Mouse (Mus musculus) mouse embryonic stem cell (cell line): ENCODE measurements around the gene I0C0044D17Rik.
"Not testable (repeated sequence)": the region's sequence is repeated elsewhere in the genome, so short reads cannot be mapped to it uniquely, and the experiment has no call there.

ENCODE experiments used
- in situ Hi-C, 2 experiments: fragments of 300-500 bp; cut with MboI; formaldehyde crosslinking; loops; 1 replicate in 1 of 2; 3 replicates in 1 of 2; pipeline ENCODE4 v1.14.3; 2019 to 2020; ENCODE audit warnings: low sequenced_read_pairs in 2 of 2, low pct_unique_long_range_greater_than_20kb in 1 of 2, mixed read lengths in 1 of 2; ENCODE audit not compliant: unreplicated experiment in 1 of 2

The I0C0044D17Rik gene

GRCm38 (mm10) chr4:98823740-98824139 lies at the start of gene I0C0044D17Rik:
TSS of gene I0C0044D17Rik (minus strand) at chr4:98823840.
- in situ Hi-C loops, result not testable (repeated sequence)

GRCm38 (mm10) chr4:98865386-98866237 lies 42.0 kb upstream of the I0C0044D17Rik start:
- in situ Hi-C loops, result loop anchor here in 1 of 2 experiments (10.0 kb wide), 1 partner anchor 131 kb away; no protein-coding TSS in a partner anchor

- in situ Hi-C loops, result loop anchor here in 1 of 2 experiments (10.0 kb wide), 1 partner anchor 130 kb away; no protein-coding TSS in a partner anchor
Measured at GRCm38 (mm10) chr4:98864546-98864945, 40.9 kb upstream of the I0C0044D17Rik start.

GRCm38 (mm10) chr4:98864094-98864493 lies 40.5 kb upstream of the I0C0044D17Rik start:
- in situ Hi-C loops, result loop anchor here in 1 of 2 experiments (10.0 kb wide), 1 partner anchor 129 kb away; no protein-coding TSS in a partner anchor

- in situ Hi-C loops, result loop anchor here in 1 of 2 experiments (10.0 kb wide), 1 partner anchor 129 kb away; no protein-coding TSS in a partner anchor
Measured at GRCm38 (mm10) chr4:98863451-98863850, 39.8 kb upstream of the I0C0044D17Rik start.

GRCm38 (mm10) chr4:98858151-98858855 lies 34.7 kb upstream of the I0C0044D17Rik start:
- in situ Hi-C loops, result no loop called here

GRCm38 (mm10) chr4:98857037-98857648 lies 33.5 kb upstream of the I0C0044D17Rik start:
- in situ Hi-C loops, result no loop called here

GRCm38 (mm10) chr4:98853926-98854325 lies 30.3 kb upstream of the I0C0044D17Rik start:
- in situ Hi-C loops, result no loop called here

GRCm38 (mm10) chr4:98850485-98850884 lies 26.8 kb upstream of the I0C0044D17Rik start:
- in situ Hi-C loops, result not testable (repeated sequence)

- in situ Hi-C loops, result no loop called here
Measured at GRCm38 (mm10) chr4:98847120-98847885, 23.7 kb upstream of the I0C0044D17Rik start.

GRCm38 (mm10) chr4:98846396-98846795 lies 22.8 kb upstream of the I0C0044D17Rik start:
- in situ Hi-C loops, result no loop called here

- in situ Hi-C loops, result no loop called here
Measured at GRCm38 (mm10) chr4:98845687-98846125, 22.1 kb upstream of the I0C0044D17Rik start.

- in situ Hi-C loops, result no loop called here
Measured at GRCm38 (mm10) chr4:98845201-98845600, 21.6 kb upstream of the I0C0044D17Rik start.

- in situ Hi-C loops, result no loop called here
Measured at GRCm38 (mm10) chr4:98843906-98844597, 20.4 kb upstream of the I0C0044D17Rik start.

- in situ Hi-C loops, result not testable (repeated sequence)
Measured at GRCm38 (mm10) chr4:98841251-98841650, 17.6 kb upstream of the I0C0044D17Rik start.

- in situ Hi-C loops, result no loop called here
Measured at GRCm38 (mm10) chr4:98840526-98840925, 16.9 kb upstream of the I0C0044D17Rik start.

GRCm38 (mm10) chr4:98838913-98839312 lies 15.3 kb upstream of the I0C0044D17Rik start:
- in situ Hi-C loops, result loop anchor here in 1 of 2 experiments (10.0 kb wide), 1 partner anchor 46 kb away; no protein-coding TSS in a partner anchor
